Mouse (Mus musculus): Measurements from ENCODE around the gene Pear1.
"Not testable (repeated sequence)": the region's sequence is repeated elsewhere in the genome, so short reads cannot be mapped to it uniquely, and the experiment has no call there.

DNA sequence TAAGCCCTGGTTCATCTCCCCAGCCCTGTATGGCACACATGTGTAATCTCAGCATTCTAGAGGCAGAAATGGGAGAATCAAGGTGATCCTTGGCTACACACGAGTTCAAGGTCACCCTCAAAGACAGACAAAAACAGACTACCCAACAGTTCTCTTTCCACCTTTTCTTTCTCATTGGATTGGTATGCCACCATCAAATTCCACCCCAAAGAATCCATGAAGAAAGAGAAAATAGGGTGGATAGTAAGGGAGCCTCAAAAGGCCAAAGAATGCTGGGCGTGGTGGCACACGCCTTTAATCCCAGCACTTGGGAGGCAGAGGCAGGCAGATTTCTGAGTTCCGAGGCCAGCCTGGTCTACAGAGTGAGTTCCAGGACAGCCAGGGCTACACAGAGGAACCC lies 40.0 kb upstream of the Pear1 start:
- not testable (repeated sequence) for TF ChIP-seq MAFK (IDR thresholded peaks at IDR 0.05; ENCODE audit: insufficient read depth, low read depth, low read length); CHD2 (IDR thresholded peaks at IDR 0.05; ENCODE audit: low read depth, low read length)
